Mouse (Mus musculus) hindbrain, embryonic 15.5 days (tissue): ENCODE data around the gene Dennd2d. TPM values are rescaled to one million over a fixed set of nuclear protein-coding genes. Genes with fewer than 3 reads are reported as not detected.
A peak's percentile ranks its signal among the peaks of the same experiment; 100 is the strongest.

ENCODE experiments used
- ATAC-seq: fragments of 200-750 bp; cut with Nextera tagmentation; 2 replicates; pipeline ENCODE4 v1.8.0; 2017; ENCODE audit warnings: low read depth, moderate number of reproducible peaks, moderate TSS enrichment; ENCODE audit not compliant: low FRiP score
- H3K27ac ChIP-seq: fragments of 300-500 bp; sonication (generic); replicated peaks from 2 replicates; pipeline ENCODE4 v1.5.1; 2015; ENCODE audit warnings: mild to moderate bottlenecking, inconsistent platforms
- H3K27me3 ChIP-seq: fragments of 300-500 bp; sonication (generic); 2 replicates; pipeline ENCODE4 v1.6.1; 2015; ENCODE audit warnings: control low read depth, inconsistent platforms
- H3K36me3 ChIP-seq: fragments of 300-500 bp; sonication (generic); 2 replicates; pipeline ENCODE4 v1.6.1; 2015; ENCODE audit warnings: control low read depth, inconsistent platforms
- H3K4me1 ChIP-seq: fragments of 300-500 bp; sonication (generic); replicated peaks from 2 replicates; pipeline ENCODE4 v1.6.1; 2015; ENCODE audit warnings: control low read depth, inconsistent platforms
- H3K4me2 ChIP-seq: fragments of 300-500 bp; sonication (generic); 2 replicates; pipeline ENCODE4 v1.6.1; 2015; ENCODE audit warnings: moderate library complexity, mild to moderate bottlenecking, inconsistent platforms
- H3K4me3 ChIP-seq: fragments of 300-500 bp; sonication (generic); 2 replicates; pipeline ENCODE4 v1.5.1; 2015; ENCODE audit warnings: mild to moderate bottlenecking, inconsistent platforms
- H3K9ac ChIP-seq: fragments of 300-500 bp; sonication (generic); 2 replicates; pipeline ENCODE4 v1.6.1; 2015; ENCODE audit warnings: inconsistent platforms
- H3K9me3 ChIP-seq: fragments of 300-500 bp; sonication (generic); 2 replicates; pipeline ENCODE4 v1.6.1; 2016; ENCODE audit warnings: control low read depth, inconsistent platforms
- WGBS: fragments of 180-500 bp; shearing (Covaris S2); methylation state at CpG from one replicate; pipeline ENCODE4 v1.1.7; 2015; 5-methylcytosine and 5-hydroxymethylcytosine counted together
- polyA plus RNA-seq: library from polyadenylated mRNA; unstranded; fragments of >200 nt; fragmentation: Nextera tagmentation; extraction: Ambion mirVana; gene quantifications from 2 replicates; pipeline ENCODE4 v1.2.1, GENCODE M21; 2015

Dennd2d gene
- polyA plus RNA-seq, 1 experiment from 2014 or later, result 0.57 TPM

DNA sequence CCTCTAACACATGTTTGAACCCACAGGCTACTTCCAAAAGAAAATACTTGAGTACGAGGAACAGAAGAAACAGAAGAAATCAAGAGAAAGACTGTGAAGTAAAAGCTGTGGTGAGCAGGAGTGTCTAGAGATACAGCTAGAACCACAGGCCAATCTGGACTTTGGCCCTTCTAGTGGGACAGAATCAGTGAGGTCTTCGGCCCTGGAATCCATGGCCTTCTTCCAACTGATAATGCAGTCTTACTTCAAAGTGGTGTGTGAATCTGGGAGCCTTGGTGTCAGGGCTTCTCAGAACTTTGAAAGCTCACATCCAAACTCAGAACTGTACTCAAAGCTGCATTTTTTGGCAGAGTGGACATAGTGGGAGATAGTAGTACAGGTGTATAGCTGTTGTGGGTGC, 18.3 kb downstream of the Dennd2d start:
- Histone ChIP-seq H3K4me3 (no peak overlapping the region), H3K36me3 (peaks cover 21% of the 10 kb centered on the region), H3K4me2 (no peak overlapping the region), H3K27ac (no peak overlapping the region), H3K9ac (no peak overlapping the region), H3K9me3 (no peaks in the 10 kb centered on the region), H3K27me3 (no peaks in the 10 kb centered on the region), H3K4me1 (no peaks in the 10 kb centered on the region)
- no peak for ATAC-seq
- 95% methylated on average over 2 of the region's 2 CpGs for WGBS

DNA sequence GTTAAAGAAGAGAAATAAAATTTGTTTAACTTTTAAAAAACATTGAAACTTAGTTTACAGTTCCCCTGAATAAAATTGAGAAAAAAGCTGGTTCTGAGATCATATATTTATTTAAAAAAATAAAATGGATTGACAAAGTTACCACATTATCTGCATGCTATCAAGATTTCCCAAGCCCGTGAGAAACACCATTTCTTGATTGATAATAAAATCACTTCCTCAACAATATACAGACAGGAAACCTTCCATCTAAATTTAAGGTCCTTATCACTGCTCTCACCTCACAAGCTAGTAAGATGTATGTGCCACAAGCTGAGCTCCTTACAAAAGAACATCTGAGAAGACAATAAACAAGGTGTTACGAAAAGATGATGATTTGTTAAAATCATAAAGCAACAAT, 20.7 kb downstream of the Dennd2d start:
- H3K9ac ChIP-seq, result no peak overlapping the region
- 95% methylated on average over 2 of the region's 2 CpGs for whole genome bisulfite sequencing
- peaks cover 21% of the 10 kb centered on the region for H3K36me3 ChIP-seq

DNA sequence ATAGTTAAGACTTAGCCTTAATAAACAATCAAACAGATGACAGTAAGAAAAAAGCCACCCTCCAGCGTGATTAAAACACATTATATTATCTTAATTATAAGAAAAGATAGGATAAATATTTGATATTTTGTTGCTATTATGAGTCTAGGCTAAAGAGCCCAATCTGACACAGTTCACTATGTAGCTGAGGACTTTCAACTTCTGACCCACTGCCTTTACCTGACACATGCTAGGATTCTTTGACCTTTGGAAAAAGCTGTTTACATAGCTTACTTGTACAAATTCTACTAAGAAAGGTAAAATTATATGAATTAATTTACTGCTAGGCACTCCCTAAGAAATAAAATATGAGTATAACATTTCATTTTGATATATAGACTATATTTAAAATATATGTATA, 28.5 kb downstream of the Dennd2d start:
- 92% methylated on average over 1 of the region's 1 CpGs for WGBS
- Histone ChIP-seq H3K4me3 (no peak overlapping the region), H3K27ac (no peak overlapping the region), H3K4me2 (no peak overlapping the region), H3K36me3 (no peaks in the 10 kb centered on the region), H3K4me1 (no peaks in the 10 kb centered on the region), H3K27me3 (no peaks in the 10 kb centered on the region), H3K9ac (no peak overlapping the region), H3K9me3 (no peaks in the 10 kb centered on the region)
- no peak for ATAC-seq

More for the DNA sequence above, 20.7 kb downstream of the Dennd2d start:
- no peak overlapping the region for H3K27ac ChIP-seq
- H3K4me1 ChIP-seq, result no peaks in the 10 kb centered on the region
- no peak for ATAC-seq
- H3K9me3 ChIP-seq, result no peaks in the 10 kb centered on the region
- no peak overlapping the region for H3K4me3 ChIP-seq
- H3K27me3 ChIP-seq, result no peaks in the 10 kb centered on the region
- H3K4me2 ChIP-seq, result no peak overlapping the region

DNA sequence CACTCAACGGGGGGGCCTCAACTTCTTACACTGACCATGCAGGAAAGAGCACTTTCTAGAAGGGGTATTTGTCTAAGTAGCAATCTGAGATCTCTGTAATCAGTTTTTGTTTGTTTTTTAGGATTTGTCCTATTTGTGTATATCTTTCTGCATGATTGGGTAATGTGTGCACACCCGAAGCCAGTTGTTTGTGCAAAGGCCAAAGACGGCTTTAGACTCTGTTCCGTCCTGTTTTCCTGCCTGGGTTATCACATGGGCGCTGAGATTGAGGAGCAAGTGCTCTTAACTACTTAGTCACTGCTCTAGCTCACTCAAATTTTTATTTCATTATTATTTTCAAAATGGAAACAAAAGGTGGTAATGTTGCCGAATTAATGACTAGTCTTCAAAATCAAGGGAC, 32.8 kb downstream of the Dennd2d start:
- Histone ChIP-seq H3K9ac (no peak overlapping the region), H3K4me3 (no peak overlapping the region), H3K27me3 (no peaks in the 10 kb centered on the region), H3K36me3 (no peaks in the 10 kb centered on the region), H3K9me3 (no peaks in the 10 kb centered on the region), H3K4me1 (no peaks in the 10 kb centered on the region), H3K4me2 (no peak overlapping the region), H3K27ac (no peak overlapping the region)
- whole genome bisulfite sequencing, result 93% methylated on average over 6 of the region's 6 CpGs
- ATAC-seq, result no peak

DNA sequence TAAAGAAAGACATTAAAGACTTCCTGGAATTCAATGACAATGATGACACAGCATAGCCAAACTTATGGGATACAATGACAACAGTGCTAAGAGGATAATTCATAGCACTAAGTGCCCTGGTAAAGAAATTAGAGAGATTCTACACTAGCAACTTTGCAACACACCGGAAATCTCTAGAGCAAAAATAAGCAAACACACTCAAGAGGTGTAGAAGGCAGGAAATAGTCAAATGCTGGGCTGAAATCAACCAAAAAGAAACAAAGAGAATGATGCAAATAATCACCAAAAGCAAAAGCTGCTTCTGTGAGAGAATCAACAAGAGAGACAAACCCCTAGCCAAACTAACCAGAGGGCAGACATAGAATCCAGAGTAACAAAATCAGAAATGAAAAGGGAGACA, 40.5 kb downstream of the Dennd2d start:
- Histone ChIP-seq H3K36me3 (no peaks in the 10 kb centered on the region), H3K27ac (no peak overlapping the region), H3K9me3 (no peaks in the 10 kb centered on the region), H3K4me1 (no peaks in the 10 kb centered on the region), H3K9ac (no peak overlapping the region), H3K27me3 (no peaks in the 10 kb centered on the region), H3K4me2 (no peak overlapping the region), H3K4me3 (no peak overlapping the region)
- no peak for ATAC-seq
- 91% methylated on average over 1 of the region's 1 CpGs for WGBS

DNA sequence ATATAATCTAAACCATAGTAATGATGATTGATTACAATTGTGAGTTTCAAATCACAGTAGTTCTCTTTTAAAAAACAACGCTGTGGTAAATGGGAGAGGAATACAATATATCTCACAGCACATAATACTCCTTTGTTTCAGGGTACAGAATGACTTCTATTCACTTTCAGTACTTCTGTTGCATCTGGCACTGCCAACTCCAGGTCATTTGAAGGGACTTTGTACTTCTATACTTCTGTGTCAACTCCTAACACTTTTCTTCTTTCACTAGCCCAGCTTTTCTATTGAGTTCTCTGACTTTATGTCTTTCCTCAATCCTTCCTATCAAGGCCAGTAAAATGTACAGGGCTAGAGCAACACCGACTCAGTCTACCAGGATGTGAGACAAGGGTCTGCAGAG, 44.2 kb downstream of the Dennd2d start:
- no peaks in the 10 kb centered on the region for H3K4me1 ChIP-seq
- no peak overlapping the region for H3K4me3 ChIP-seq
- WGBS, result 84% methylated on average over 2 of the region's 2 CpGs
- H3K27ac ChIP-seq, result no peak overlapping the region
- no peaks in the 10 kb centered on the region for H3K27me3 ChIP-seq
- no peak overlapping the region for H3K9ac ChIP-seq
- no peak for ATAC-seq
- no peaks in the 10 kb centered on the region for H3K36me3 ChIP-seq
- no peak overlapping the region for H3K4me2 ChIP-seq
- no peaks in the 10 kb centered on the region for H3K9me3 ChIP-seq

DNA sequence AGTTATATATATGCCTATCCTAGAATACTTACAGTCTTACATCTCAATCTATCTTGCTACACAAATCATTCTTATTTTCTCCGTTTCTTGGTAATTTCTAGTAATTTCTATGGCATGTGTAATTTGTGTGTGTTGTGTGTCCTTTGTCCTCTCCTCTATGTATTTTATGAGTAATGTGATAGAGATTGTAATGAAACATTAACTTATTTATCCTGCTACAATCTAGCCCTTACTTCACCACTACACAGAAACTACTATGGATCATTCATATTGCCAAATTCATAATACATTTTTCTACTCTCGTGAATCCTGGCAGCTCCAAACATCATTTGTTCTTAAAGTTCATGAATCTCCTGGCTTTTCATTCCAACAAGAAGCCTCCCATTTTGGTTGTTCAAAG, 45.8 kb downstream of the Dennd2d start:
- Histone ChIP-seq H3K9me3 (no peaks in the 10 kb centered on the region), H3K27ac (no peak overlapping the region), H3K4me3 (no peak overlapping the region), H3K9ac (no peak overlapping the region), H3K4me2 (no peak overlapping the region), H3K36me3 (0 out of 2 replicates have a peak, but pooled peaks cover 2% of the 10 kb centered on the region), H3K27me3 (no peaks in the 10 kb centered on the region), H3K4me1 (no peaks in the 10 kb centered on the region)
- WGBS, result 90% methylated on average over 2 of the region's 2 CpGs
- no peak for ATAC-seq

DNA sequence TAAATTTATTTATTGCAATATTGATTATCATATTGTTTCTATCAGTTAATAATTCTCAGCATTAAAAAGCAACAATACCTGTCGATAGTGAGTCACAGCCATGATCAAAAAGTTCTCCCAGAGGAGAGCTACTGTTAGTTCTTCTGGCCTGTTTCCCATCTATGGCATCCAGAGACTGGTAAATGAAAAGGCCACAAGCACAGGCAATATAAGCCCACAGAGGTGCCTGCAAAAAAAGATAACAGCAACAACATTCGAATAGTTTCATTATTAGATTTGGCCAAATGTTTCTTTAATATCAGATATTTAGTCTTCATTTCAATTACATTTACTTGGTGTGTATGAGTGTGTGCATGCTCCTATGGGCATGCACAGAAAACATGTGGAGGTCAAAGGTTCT, 51.1 kb downstream of the Dennd2d start:
- Histone ChIP-seq H3K4me2 (no peak overlapping the region), H3K27ac (no peak overlapping the region), H3K27me3 (no peaks in the 10 kb centered on the region), H3K4me1 (no peaks in the 10 kb centered on the region), H3K4me3 (no peak overlapping the region), H3K9ac (no peak overlapping the region), H3K36me3 (peaks cover 4% of the 10 kb centered on the region; the same call in 1 of the 2 replicates), H3K9me3 (no peaks in the 10 kb centered on the region)
- 93% methylated on average over 2 of the region's 2 CpGs for WGBS
- ATAC-seq, result no peak

DNA sequence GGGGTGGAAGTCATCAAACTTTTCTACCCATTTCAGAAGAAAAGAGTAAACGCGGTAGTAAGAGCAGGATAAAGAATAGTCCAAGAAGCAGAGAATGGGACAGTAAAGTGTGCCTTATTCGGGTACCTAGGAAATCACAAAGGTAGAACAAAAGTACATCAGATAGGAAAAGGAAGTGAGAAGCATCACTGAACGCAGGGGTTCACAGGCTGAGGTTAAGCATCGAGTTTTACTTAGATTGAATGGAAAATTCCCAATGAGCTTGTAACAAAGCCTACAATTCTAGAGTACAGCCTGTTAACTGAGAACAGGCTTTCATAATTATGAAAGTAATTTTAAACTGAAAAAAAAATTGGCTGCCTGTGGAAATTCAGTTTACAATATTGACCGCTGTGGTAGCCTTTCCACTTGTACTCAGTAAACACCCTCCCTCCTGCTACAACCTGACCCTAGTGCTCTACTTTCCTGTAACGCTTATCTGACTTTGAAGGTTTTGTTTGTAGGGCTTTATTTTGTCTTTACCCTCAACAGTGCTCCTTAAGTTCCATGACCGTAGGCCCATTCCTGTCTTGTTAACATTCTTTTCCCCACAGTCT, 62.6 kb downstream of the Dennd2d start:
- Histone ChIP-seq H3K4me1 (peaks cover 16% of the 10 kb centered on the region), H3K4me2 (no peak overlapping the region), H3K36me3 (no peaks in the 10 kb centered on the region), H3K27ac (no peak overlapping the region), H3K27me3 (no peaks in the 10 kb centered on the region), H3K4me3 (no peak overlapping the region), H3K9me3 (no peaks in the 10 kb centered on the region), H3K9ac (no peak overlapping the region)
- ATAC-seq, result no peak
- 92% methylated on average over 8 of the region's 8 CpGs for WGBS

DNA sequence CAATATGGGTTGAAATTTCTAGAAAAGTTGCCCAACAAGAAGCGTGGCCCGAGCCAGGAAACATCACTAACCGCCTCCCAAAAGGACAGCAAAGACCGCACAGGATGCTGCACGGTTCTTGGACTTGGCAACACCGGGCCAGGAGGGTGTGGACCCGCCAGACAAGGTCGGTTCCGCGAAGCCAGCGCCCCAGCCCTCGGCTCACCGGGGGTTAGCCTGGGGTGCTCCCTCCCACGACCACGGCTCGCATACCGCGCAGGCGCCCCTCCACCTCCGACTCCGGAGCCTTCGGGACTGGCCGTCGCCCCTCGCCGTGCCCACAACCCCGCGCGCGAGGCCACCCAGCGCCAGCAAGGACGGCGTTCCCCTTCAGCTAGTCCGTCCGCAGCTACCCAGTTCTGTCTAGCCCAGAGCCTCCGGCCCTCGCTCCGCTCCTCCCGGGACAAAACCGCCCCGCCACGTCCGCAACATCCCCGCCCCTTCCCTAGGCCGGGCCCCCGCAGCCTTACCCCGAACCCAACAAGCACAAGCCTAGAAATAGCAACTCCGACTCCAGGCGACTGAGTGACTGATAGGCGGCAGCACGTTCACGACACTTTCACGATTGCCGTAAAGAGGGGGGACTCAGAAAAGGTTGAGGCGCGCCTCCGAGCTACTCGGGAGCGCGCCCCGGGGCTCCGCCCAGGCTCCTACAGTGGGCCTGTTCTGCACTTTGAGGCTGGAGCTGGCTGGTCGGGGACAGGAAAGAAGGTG, 65.1 kb downstream of the Dennd2d start, which contains the start of the genes Dram2 and Cept1:
Gene Dram2, plus strand, starts transcription at position 628 of the 753 bp plus-strand sequence.
Gene Cept1, minus strand, starts transcription at position 632 of the 753 bp plus-strand sequence.
- Histone ChIP-seq H3K9ac (peak within 1 kb of the TSS; percentile 82), H3K9me3 (no peaks in the 10 kb centered on the region), H3K4me3 (peak within 1 kb of the TSS; percentile 76), H3K4me2 (peak within 1 kb of the TSS; percentile 55), H3K27ac (peak within 1 kb of the TSS; percentile 97), H3K27me3 (no peaks in the 10 kb centered on the region), H3K4me1 (peaks cover 24% of the 10 kb centered on the region), H3K36me3 (no peaks in the 10 kb centered on the region)
- WGBS, result under 1% methylated on average over 63 of the region's 63 CpGs
- peak; percentile 97 for ATAC-seq

DNA sequence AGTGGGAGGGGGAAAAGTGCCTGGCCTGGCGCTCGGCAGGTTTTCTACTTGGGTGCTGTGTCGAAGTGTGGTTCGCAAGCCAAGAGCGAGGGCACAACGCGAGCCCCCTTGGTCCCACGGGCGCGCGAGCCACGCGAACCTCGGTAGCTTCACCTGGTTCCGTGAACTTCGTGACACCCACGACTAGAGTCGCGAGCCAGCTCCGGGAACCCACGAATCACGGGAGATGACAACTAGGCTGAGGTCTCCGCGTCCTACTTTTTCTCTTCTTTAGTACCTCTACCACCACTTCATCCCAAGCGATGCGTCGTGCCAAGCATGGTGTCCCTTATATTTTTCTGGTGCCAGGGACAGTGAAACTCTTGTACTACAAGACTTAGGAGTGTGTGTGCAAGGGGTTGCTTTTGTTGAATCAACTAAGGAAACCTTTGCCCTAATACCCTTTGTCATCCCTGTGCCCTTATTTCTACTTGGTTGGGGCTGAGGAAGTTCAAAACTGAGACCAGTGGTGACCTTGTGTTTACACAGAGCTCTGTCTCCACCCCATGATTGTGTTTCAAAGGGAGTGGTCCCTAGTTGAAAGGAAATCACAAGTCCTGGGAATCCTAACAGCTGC, 65.8 kb downstream of the Dennd2d start:
- H3K36me3 ChIP-seq, result no peaks in the 10 kb centered on the region
- no peaks in the 10 kb centered on the region for H3K27me3 ChIP-seq
- H3K9me3 ChIP-seq, result no peaks in the 10 kb centered on the region
- peak overlapping the region; percentile 82 for H3K9ac ChIP-seq
- peak; percentile 0 for ATAC-seq
- peaks cover 24% of the 10 kb centered on the region for H3K4me1 ChIP-seq
- peak overlapping the region; percentile 55 for H3K4me2 ChIP-seq
- H3K27ac ChIP-seq, result peak overlapping the region; percentile 97
- 0% methylated on average over 27 of the region's 27 CpGs for WGBS
- peak overlapping the region; percentile 76 for H3K4me3 ChIP-seq

DNA sequence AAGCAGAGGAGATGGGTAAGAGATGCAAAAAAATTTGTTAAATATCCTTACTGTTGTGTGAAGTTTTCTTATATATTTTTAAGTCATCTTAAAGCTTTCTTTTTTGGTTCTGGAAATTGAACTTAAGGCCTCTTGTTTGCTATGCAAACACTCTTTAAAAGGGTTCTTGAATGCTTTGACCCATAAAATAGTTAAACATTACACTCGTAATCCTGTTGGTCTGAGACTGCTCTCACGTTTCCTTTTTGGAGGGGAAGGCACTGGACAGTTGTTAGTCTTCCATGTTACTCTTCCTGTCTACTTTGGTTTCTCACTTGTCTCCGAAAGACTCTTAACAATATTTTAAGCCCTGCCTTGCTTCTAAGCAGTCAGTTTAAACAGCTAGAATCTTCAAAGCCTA, 66.8 kb downstream of the Dennd2d start:
- Histone ChIP-seq H3K9me3 (no peaks in the 10 kb centered on the region), H3K36me3 (peaks cover 8% of the 10 kb centered on the region), H3K4me1 (peaks cover 24% of the 10 kb centered on the region), H3K27me3 (no peaks in the 10 kb centered on the region), H3K4me3 (peak overlapping the region; percentile 76; the same call in 1 of the 2 replicates), H3K27ac (no peak overlapping the region), H3K9ac (no peak overlapping the region), H3K4me2 (peak overlapping the region; percentile 55)
- WGBS, result 33% methylated on average over 3 of the region's 3 CpGs
- ATAC-seq, result no peak
